Mouse (Mus musculus): ENCODE results near the gene Gm20532.

DNA sequence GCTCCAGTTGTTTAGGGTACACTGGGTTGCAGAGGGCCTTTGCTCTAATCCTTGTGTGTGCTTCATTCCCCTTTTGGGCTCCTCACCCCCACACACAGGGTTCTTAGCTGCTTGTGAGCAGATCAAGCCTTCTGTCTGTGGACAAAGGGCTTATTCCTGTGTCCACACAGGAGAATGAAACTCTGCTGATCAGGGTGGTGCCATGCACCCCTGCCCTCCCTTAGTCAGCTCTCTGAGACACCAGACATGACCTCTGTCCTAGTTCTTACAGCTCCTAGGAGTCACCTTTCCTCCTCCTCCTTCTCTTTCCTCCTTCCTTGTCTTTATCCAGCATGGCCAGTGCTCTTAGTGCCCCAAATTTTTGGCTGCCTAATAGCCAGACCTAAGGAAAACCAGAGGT, 25.5 kb downstream of the Gm20532 start:
- TF ChIP-seq CTCF (IDR thresholded peaks at IDR 0.05; ENCODE audit: borderline replicate concordance, control insufficient read depth, extremely low read depth, insufficient read depth, low read length, poor library complexity) (no peak), POLR2A (IDR thresholded peaks at IDR 0.05; ENCODE audit: control insufficient read depth, extremely low read depth, insufficient read depth, low read length, poor library complexity) (no peak)

All from thymus, adult 2 months (tissue).